Mouse (Mus musculus) kidney, adult 8-10 months (tissue): ENCODE measurements at regions not wholly inside any gene's neighbourhood (a gene's known extent, or its start where the extent isn't known, plus 50 kb on each side); places are given as distances from the start of the nearest gene placed in this dataset.

Experiments
- DNase-seq, 2 experiments: peaks; one replicate each; pipeline ENCODE4 v3.0.0; 2022

DNA sequence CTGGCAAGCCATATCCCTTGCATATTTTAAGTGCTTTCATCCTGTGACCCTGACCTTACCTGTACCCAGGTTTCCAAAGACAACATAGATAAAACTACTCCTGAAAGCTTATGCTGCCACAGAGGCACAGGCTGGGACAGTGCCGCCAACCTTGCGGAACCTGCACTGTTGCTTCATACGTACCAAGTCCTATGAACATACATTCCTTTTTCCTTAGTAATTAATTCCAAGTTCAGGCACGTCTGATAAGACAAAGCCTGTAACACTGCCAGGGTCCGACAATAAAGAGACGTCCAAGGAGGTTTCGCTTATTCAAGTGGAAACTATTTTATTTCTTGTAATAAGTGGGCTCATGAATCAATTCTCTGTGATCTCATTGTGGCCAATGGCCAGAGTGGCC lies 70.2 kb upstream of the Pbx1 start:
- DNase-seq, result peak in 1 of 2 experiments; percentile 5

DNA sequence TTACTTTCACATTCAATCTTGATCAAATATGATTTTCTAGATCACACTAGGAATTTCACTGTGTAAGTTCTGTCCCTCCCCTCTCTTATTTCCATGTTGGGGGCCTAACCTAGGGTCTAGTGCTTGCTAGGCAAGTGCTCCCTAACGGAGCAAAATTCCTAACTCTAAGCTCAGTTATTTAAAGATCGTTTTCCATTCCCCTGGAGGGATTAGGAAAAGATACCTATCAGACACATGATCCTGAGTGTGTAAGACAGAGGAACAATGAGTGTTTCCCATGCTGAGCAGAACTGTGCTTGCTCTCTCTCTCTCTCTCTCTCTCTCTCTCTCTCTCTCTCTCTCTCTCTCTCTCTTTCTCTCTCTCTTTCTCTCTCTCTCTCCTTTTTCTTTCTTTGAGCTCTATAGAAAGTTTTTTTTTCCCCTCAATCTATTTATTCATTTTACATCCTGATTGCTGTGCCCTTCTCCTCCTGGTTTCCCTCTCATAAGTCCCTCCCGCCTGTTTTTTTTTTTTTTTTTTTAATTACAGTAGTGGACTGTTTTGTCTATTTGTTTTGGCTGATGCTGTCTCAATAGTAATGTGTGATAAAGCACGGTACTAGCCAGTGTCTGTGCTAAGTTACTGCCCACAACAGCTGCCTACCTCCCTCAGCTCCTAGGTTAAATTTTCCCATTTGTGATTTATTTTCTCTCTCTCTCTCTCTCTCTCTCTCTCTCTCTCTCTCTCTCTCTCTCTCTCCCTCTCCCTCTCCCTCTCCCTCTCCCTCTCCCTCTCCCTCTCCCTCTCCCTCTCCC lies 69.5 kb upstream of the Pbx1 start:
- DNase-seq, result no peak

GRCm38 (mm10) chr1:168497801-168498200 lies 65.7 kb upstream of the Pbx1 start:
- peak; percentile 47 to 74 for DNase-seq

DNA sequence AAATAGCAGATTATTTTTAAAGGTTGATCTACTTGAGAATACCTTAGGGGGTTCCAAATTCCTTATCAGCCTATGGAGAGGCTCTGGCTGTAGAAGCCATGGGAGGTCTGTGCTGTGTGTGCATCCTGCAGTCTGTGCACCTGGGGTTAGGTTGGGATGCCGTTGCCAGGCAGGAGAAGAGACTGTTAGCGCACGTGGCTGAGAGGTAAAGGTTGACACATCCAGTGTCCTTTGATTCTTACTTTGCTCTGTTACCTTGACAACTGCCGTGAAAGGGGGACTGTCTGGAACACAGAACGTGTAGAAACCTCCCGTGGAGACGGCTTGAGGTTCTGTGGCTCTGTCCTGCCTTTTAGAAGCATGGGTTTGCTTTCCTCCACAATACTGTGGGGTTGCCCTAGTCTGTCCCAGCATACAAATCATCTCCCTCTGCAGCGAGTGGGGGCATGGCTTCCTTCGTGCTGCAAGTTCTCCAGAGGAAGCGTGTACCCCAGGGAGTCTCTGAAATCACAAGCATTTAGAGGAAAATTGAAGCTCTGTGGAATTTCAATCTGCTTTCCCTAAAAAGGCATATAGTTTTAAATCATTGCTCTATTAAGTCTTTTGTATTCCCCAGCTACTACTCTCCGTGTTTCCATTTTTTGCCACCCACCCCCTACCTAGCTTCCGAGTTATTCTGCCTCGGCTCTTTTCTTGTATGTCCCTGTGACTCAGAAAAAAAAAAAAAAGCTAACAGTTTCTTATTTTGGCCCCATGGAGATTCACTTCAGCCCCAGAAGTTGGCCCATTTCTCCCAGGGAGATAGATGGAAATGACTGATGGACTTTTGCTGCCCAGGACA lies 63.8 kb upstream of the Pbx1 start:
- no peak for DNase-seq

- DNase-seq, result no peak
Observed at GRCm38 (mm10) chr1:168487492-168487891, 55.4 kb upstream of the Pbx1 start.

DNA sequence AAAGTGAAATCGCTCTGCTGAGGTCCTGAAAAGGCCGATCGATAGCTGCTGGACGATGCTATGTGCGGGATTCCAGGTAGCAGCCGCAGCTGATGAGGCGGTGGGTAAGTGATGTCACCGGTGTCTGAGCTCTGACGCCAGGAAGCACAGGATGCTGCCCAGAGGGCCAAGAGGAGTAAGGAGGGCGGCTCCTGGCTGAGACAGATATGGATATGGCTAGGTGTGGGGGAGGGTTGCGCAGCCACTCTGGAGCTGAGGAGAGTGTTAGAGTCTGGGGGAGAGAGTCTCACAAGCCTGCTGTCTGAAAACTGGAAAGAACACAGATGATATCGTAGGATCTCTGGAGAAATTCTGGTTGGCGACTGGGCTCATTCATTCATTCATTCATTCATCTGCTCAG lies 51.6 kb upstream of the Pbx1 start:
- no peak for DNase-seq
